Mouse (Mus musculus) C2C12 (cell line): ENCODE data around the gene Mapkapk2.

Source experiments
- CEBPB ChIP-seq: IDR thresholded peaks from one replicate; pipeline ENCODE4 v1.6.1; 2011; ENCODE audit warnings: low read depth, mild to moderate bottlenecking, control low read depth, moderate library complexity
- CTCF ChIP-seq: IDR thresholded peaks from one replicate; pipeline ENCODE4 v1.5.1; 2011; ENCODE audit not compliant: control insufficient read depth, insufficient read depth, insufficient read length
- FOSL1 ChIP-seq: IDR thresholded peaks from one replicate; pipeline ENCODE4 v1.8.0; 2011; ENCODE audit warnings: mild to moderate bottlenecking, low read length; ENCODE audit not compliant: poor library complexity, insufficient read depth, severe bottlenecking
- MAX ChIP-seq: IDR thresholded peaks from one replicate; pipeline ENCODE4 v1.6.1; 2011; ENCODE audit warnings: mild to moderate bottlenecking, control low read depth
- MYOD1 ChIP-seq: IDR thresholded peaks from one replicate; pipeline ENCODE4 v1.6.1; 2011; ENCODE audit warnings: low read depth; ENCODE audit not compliant: control insufficient read depth, insufficient read length
- MYOG ChIP-seq: IDR thresholded peaks from one replicate; pipeline ENCODE4 v1.6.1; 2011; ENCODE audit not compliant: control insufficient read depth, insufficient read length; ENCODE audit errors: extremely low read depth
- USF1 ChIP-seq: IDR thresholded peaks from one replicate; pipeline ENCODE4 v1.6.1; 2011; ENCODE audit warnings: low read depth, mild to moderate bottlenecking, control low read depth, moderate library complexity

- TF ChIP-seq CTCF (no peak), CEBPB (no peak), MYOD1 (no peak), MYOG (no peak), USF1 (no peak), MAX (no peak), FOSL1 (no peak)
Measured at GRCm38 (mm10) chr1:131021900-131022590, 75.6 kb downstream of the Mapkapk2 start.
